Mouse (Mus musculus): ENCODE measurements around the gene Ank. TPM values are rescaled to one million over a fixed set of nuclear protein-coding genes. Genes with fewer than 3 reads are reported as not detected.
A peak's percentile ranks its signal among the peaks of the same experiment; 100 is the strongest.

Ank gene
- polyA plus RNA-seq, 1 experiment from 2014 or later, result 8.4 TPM

GRCm38 (mm10) chr15:27472315-27472714, 5.8 kb downstream of the Ank start:
- H3K4me3 ChIP-seq, result no peak overlapping the region
- no peaks in the 10 kb centered on the region for H3K27me3 ChIP-seq (ENCODE audit: insufficient read depth, poor library complexity, severe bottlenecking)
- no peak for DNase-seq (ENCODE audit: low spot score)
- H3K4me1 ChIP-seq, result peaks cover 18% of the 10 kb centered on the region
- H3K9me3 ChIP-seq, result no peaks in the 10 kb centered on the region
- H3K27ac ChIP-seq, result no peak overlapping the region
- H3K36me3 ChIP-seq, result 0 out of 2 replicates have a peak, but pooled peaks cover 4% of the 10 kb centered on the region
- 88% methylated on average over 9 of the region's 9 CpGs for WGBS

GRCm38 (mm10) chr15:27475988-27476387, 9.5 kb downstream of the Ank start:
- no peaks in the 10 kb centered on the region for H3K9me3 ChIP-seq
- H3K4me1 ChIP-seq, result peaks cover 31% of the 10 kb centered on the region
- 0 out of 2 replicates have a peak, but pooled peaks cover 4% of the 10 kb centered on the region for H3K36me3 ChIP-seq
- no peaks in the 10 kb centered on the region for H3K27me3 ChIP-seq (ENCODE audit: insufficient read depth, poor library complexity, severe bottlenecking)
- peak overlapping the region; percentile 29; the same call in 1 of the 2 replicates for H3K4me3 ChIP-seq
- 47% methylated on average over 15 of the region's 15 CpGs for WGBS
- H3K27ac ChIP-seq, result 0 out of 2 replicates have a peak overlapping the region, but pooled peaks have one; percentile 11
- DNase-seq (ENCODE audit: low spot score), result no peak

GRCm38 (mm10) chr15:27476671-27477070, 10.2 kb downstream of the Ank start:
- H3K4me3 ChIP-seq, result peak overlapping the region; percentile 29; the same call in 1 of the 2 replicates
- no peaks in the 10 kb centered on the region for H3K27me3 ChIP-seq (ENCODE audit: insufficient read depth, poor library complexity, severe bottlenecking)
- WGBS, result 64% methylated on average over 12 of the region's 12 CpGs
- no peak overlapping the region for H3K27ac ChIP-seq
- H3K36me3 ChIP-seq, result no peaks in the 10 kb centered on the region
- DNase-seq (ENCODE audit: low spot score), result no peak
- no peaks in the 10 kb centered on the region for H3K9me3 ChIP-seq
- H3K4me1 ChIP-seq, result peaks cover 36% of the 10 kb centered on the region

GRCm38 (mm10) chr15:27477159-27477558, 10.7 kb downstream of the Ank start:
- Histone ChIP-seq H3K36me3 (no peaks in the 10 kb centered on the region), H3K27me3 (ENCODE audit: insufficient read depth, poor library complexity, severe bottlenecking) (no peaks in the 10 kb centered on the region), H3K4me3 (no peak overlapping the region), H3K27ac (no peak overlapping the region), H3K9me3 (no peaks in the 10 kb centered on the region), H3K4me1 (peaks cover 41% of the 10 kb centered on the region)
- 71% methylated on average over 9 of the region's 9 CpGs for WGBS
- DNase-seq (ENCODE audit: low spot score), result no peak

- 0 out of 2 replicates have a peak overlapping the region, but pooled peaks have one; percentile 25 for H3K27ac ChIP-seq
- DNase-seq (ENCODE audit: low spot score), result no peak
- H3K27me3 ChIP-seq (ENCODE audit: insufficient read depth, poor library complexity, severe bottlenecking), result no peaks in the 10 kb centered on the region
- 72% methylated on average over 7 of the region's 7 CpGs for WGBS
- H3K4me3 ChIP-seq, result no peak overlapping the region
- no peaks in the 10 kb centered on the region for H3K9me3 ChIP-seq
- H3K36me3 ChIP-seq, result no peaks in the 10 kb centered on the region
- peaks cover 43% of the 10 kb centered on the region for H3K4me1 ChIP-seq
Observed at GRCm38 (mm10) chr15:27477630-27478029, 11.2 kb downstream of the Ank start.

GRCm38 (mm10) chr15:27480333-27481015, 14.0 kb downstream of the Ank start:
- Histone ChIP-seq H3K36me3 (no peaks in the 10 kb centered on the region), H3K27me3 (ENCODE audit: insufficient read depth, poor library complexity, severe bottlenecking) (no peaks in the 10 kb centered on the region), H3K9me3 (no peaks in the 10 kb centered on the region), H3K4me3 (no peak overlapping the region), H3K4me1 (peaks cover 46% of the 10 kb centered on the region), H3K27ac (peak overlapping the region; percentile 33; the same call in 1 of the 2 replicates)
- WGBS, result 71% methylated on average over 4 of the region's 4 CpGs
- no peak for DNase-seq (ENCODE audit: low spot score)

DNA sequence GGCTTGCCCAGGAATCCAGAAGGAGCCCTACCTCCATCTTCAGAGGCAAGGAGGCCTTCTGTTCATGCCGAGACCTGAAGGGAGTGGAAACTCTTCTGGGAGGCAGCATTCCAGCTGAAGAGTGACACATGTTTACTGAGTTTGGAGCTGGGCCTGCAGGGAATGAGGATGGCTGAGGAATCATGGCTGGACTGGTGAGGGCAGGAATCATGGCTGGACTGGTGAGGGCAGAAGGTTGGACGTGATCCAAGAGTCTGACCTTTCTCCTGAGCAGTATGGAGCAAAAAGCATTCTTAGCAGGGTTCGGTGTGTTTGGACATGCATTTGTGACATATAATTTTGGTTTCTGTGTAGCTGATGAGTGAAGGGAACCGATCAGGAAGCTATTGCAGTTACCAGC, 15.5 kb downstream of the Ank start:
- Histone ChIP-seq H3K4me1 (peaks cover 50% of the 10 kb centered on the region), H3K9me3 (no peaks in the 10 kb centered on the region), H3K27me3 (ENCODE audit: insufficient read depth, poor library complexity, severe bottlenecking) (no peaks in the 10 kb centered on the region), H3K36me3 (no peaks in the 10 kb centered on the region), H3K4me3 (no peak overlapping the region), H3K27ac (0 out of 2 replicates have a peak overlapping the region, but pooled peaks have one; percentile 3)
- WGBS, result 80% methylated on average over 4 of the region's 4 CpGs
- no peak for DNase-seq (ENCODE audit: low spot score)

- Histone ChIP-seq H3K9me3 (no peaks in the 10 kb centered on the region), H3K36me3 (no peaks in the 10 kb centered on the region), H3K4me3 (no peak overlapping the region), H3K27ac (no peak overlapping the region), H3K4me1 (peaks cover 53% of the 10 kb centered on the region), H3K27me3 (ENCODE audit: insufficient read depth, poor library complexity, severe bottlenecking) (no peaks in the 10 kb centered on the region)
- DNase-seq (ENCODE audit: low spot score), result no peak
- WGBS, result 56% methylated on average over 3 of the region's 3 CpGs
Observed at GRCm38 (mm10) chr15:27483183-27483582, 16.7 kb downstream of the Ank start.

- Histone ChIP-seq H3K27ac (peak overlapping the region; percentile 67), H3K27me3 (ENCODE audit: insufficient read depth, poor library complexity, severe bottlenecking) (no peaks in the 10 kb centered on the region), H3K36me3 (no peaks in the 10 kb centered on the region), H3K4me3 (peak overlapping the region; percentile 12; the same call in 1 of the 2 replicates), H3K4me1 (peaks cover 60% of the 10 kb centered on the region), H3K9me3 (no peaks in the 10 kb centered on the region)
- DNase-seq (ENCODE audit: low spot score), result peak; percentile 76
- WGBS, result 18% methylated on average over 12 of the region's 12 CpGs
Observed at GRCm38 (mm10) chr15:27485567-27486278, 19.2 kb downstream of the Ank start.

- peaks cover 59% of the 10 kb centered on the region for H3K4me1 ChIP-seq
- 76% methylated on average over 5 of the region's 5 CpGs for WGBS
Observed at GRCm38 (mm10) chr15:27486279-27486618, 19.8 kb downstream of the Ank start.

GRCm38 (mm10) chr15:27487059-27487458, 20.6 kb downstream of the Ank start:
- no peak for DNase-seq (ENCODE audit: low spot score)
- peak overlapping the region; percentile 67; the same call in 1 of the 2 replicates for H3K27ac ChIP-seq
- no peaks in the 10 kb centered on the region for H3K9me3 ChIP-seq
- 58% methylated on average over 8 of the region's 8 CpGs for WGBS
- H3K4me1 ChIP-seq, result peaks cover 60% of the 10 kb centered on the region
- H3K27me3 ChIP-seq (ENCODE audit: insufficient read depth, poor library complexity, severe bottlenecking), result no peaks in the 10 kb centered on the region
- no peaks in the 10 kb centered on the region for H3K36me3 ChIP-seq
- H3K4me3 ChIP-seq, result no peak overlapping the region

More at GRCm38 (mm10) chr15:27486279-27486618, 19.8 kb downstream of the Ank start:
- Histone ChIP-seq H3K27ac (peak overlapping the region; percentile 67), H3K9me3 (no peaks in the 10 kb centered on the region), H3K4me3 (no peak overlapping the region), H3K27me3 (ENCODE audit: insufficient read depth, poor library complexity, severe bottlenecking) (no peaks in the 10 kb centered on the region), H3K36me3 (no peaks in the 10 kb centered on the region)
- no peak for DNase-seq (ENCODE audit: low spot score)

DNA sequence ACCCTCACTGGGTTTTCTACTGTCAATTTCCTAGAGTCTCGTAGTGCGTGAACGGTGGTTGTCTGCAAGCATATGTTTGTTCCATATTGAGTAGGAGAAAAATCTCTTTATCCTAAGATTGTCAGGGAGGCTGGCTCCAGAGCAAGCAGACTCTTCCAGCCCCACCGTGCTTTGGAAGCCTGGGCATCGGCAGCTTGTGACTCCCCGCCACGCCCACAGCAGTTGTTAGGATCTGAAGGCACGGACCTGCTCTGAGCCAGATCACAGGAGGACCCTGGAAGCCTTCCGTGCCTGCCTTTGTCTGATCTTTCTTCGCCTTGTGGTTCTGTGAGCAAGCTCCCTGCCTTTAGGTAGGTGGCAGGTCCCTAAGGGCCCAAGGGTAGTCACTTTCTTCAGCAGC, 21.6 kb downstream of the Ank start:
- H3K36me3 ChIP-seq, result no peaks in the 10 kb centered on the region
- H3K27ac ChIP-seq, result peak overlapping the region; percentile 42; the same call in 1 of the 2 replicates
- H3K27me3 ChIP-seq (ENCODE audit: insufficient read depth, poor library complexity, severe bottlenecking), result no peaks in the 10 kb centered on the region
- DNase-seq (ENCODE audit: low spot score), result no peak
- H3K4me1 ChIP-seq, result peaks cover 64% of the 10 kb centered on the region
- WGBS, result 53% methylated on average over 10 of the region's 10 CpGs
- no peaks in the 10 kb centered on the region for H3K9me3 ChIP-seq
- H3K4me3 ChIP-seq, result no peak overlapping the region

DNA sequence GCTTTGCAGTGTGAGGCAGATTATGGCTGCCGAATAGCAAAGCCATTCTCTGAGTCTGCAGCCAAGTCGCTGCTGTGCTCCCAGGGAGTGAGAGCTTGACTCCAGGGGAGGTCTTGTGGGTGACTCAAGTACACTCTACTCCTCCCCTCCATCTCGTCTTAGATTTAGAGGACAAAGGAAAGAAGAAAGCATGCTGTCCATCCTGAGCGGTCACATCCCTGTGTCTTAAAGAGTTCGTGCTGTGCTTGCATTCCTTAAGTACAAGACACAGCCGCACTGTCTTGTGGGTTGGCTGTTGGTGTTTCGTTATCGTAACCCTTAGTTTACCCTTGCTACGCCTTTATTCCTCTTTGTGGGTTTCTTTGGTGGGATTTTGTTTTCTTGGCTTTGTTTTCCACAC, 24.2 kb downstream of the Ank start:
- Histone ChIP-seq H3K36me3 (no peaks in the 10 kb centered on the region), H3K27me3 (ENCODE audit: insufficient read depth, poor library complexity, severe bottlenecking) (no peaks in the 10 kb centered on the region), H3K9me3 (no peaks in the 10 kb centered on the region), H3K4me1 (peaks cover 83% of the 10 kb centered on the region), H3K4me3 (no peak overlapping the region), H3K27ac (peak overlapping the region; percentile 22; the same call in 1 of the 2 replicates)
- 80% methylated on average over 9 of the region's 9 CpGs for WGBS
- no peak for DNase-seq (ENCODE audit: low spot score)

Measured in heart, embryonic 10.5 days (tissue).